Mouse (Mus musculus) liver, adult 2 months (tissue): Measurements from ENCODE around the gene Fam178b.

Experiments used
- CTCF ChIP-seq: fragments of 200-500 bp; IDR thresholded peaks from 2 replicates; pipeline ENCODE4 v1.5.1; 2011; ENCODE audit warnings: low read depth, low read length, control low read depth
- POLR2A ChIP-seq: fragments of 200-500 bp; IDR thresholded peaks from 2 replicates; pipeline ENCODE4 v1.6.1; 2011; ENCODE audit warnings: low read length, control low read depth; ENCODE audit not compliant: insufficient read depth; ENCODE audit errors: extremely low read depth

DNA sequence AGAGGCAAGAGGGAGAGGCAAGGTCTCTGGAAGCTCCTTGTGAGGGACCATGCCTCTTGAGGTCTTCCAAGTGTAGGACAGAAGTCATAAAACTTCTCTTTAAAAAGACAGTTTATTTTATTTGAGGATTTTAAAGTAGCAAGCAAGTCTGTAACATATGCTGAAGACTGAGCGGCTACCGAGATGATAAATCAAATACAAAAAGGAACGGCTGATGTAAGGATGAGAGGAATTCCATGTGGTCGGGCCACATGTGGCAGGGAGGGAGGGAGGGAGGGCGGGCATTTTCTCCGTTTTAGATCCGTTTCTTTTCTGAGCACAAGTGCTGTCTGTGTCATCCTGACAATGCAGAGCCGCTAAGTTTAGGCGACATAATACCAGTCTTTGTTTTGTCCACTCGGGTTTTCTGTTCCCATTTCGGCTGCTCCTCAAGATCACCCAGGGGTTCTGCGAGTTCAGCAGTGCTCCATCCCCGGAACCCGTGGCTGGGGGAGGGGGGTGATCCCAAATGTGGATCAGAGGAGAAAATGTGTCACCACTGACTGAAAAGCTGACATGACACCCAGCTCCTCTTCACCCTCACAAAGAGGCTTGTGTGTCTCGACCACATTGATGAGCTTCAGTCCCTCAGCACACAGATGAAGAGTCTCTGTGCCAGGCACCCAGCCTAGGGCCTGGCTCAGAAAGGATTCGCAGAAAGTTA lies 10.2 kb downstream of the Fam178b start:
- TF ChIP-seq POLR2A (no peak), CTCF (no peak)
